In genomic region chr10:95533382-95533781, GRCm38 (mm10) we compare ENCODE assay signal across 22 mouse cellular contexts. TPM values are rescaled to one million over a fixed set of nuclear protein-coding genes. Genes with fewer than 3 reads are reported as not detected.
DNase-seq lines count a peak whose midpoint lies in the region; ATAC-seq and TF ChIP-seq lines count a peak whose summit lies in the region.
"Had no signal": no experiment of that assay in that cellular context is flagged by ENCODE, and none has a peak within 500 bp of the region (broad histone marks: within the 10 kb centered on the region; RNA-seq: fewer than 3 reads in every experiment).

No protein-coding gene starts in this region.

- TF ChIP-seq CTCF in liver, adult 2 months (IDR thresholded peaks at IDR 0.05; ENCODE audit: low read depth, low read length), result no peak

- no peaks in the 10 kb centered on the region for H3K27me3 ChIP-seq in hindbrain, embryonic 16.5 days (replicated peaks; ENCODE audit: control insufficient read depth, insufficient read depth, low read length)
- no peaks in the 10 kb centered on the region for H3K27me3 ChIP-seq in hindbrain, embryonic 11.5 days (ENCODE audit: control insufficient read depth, insufficient read depth, low read length)
- H3K27me3 ChIP-seq in liver, adult 2 months (ENCODE audit: control insufficient read depth, insufficient read depth, low read length), result no peaks in the 10 kb centered on the region
- H3K27me3 ChIP-seq: CH12.LX; forebrain, embryonic 12.5 days; hindbrain, embryonic 12.5 days; intestine, embryonic 15.5 days; limb, embryonic 13.5 days; megakaryocyte, embryonic 14.5 days; midbrain, embryonic 15.5 days had no signal

- WGBS in hindbrain, embryonic 16.5 days, result 77% methylated on average over 7 of the region's 7 CpGs
- 95% methylated on average over 7 of the region's 7 CpGs for WGBS in hindbrain, embryonic 11.5 days
- 32% methylated on average over 7 of the region's 7 CpGs for WGBS in liver, adult 2 months

- H3K4me3 ChIP-seq in hindbrain, embryonic 16.5 days (ENCODE audit: low read length), result no peak overlapping the region
- no peak overlapping the region for H3K4me3 ChIP-seq in hindbrain, embryonic 11.5 days (ENCODE audit: low read depth, low read length)
- no peak overlapping the region for H3K4me3 ChIP-seq in liver, adult 2 months (ENCODE audit: insufficient read depth, low read depth, low read length)
- H3K4me3 ChIP-seq: forebrain, embryonic 12.5 days; hindbrain, embryonic 12.5 days; intestine, embryonic 15.5 days; limb, embryonic 13.5 days; megakaryocyte, embryonic 14.5 days; midbrain, embryonic 15.5 days had no signal

- H3K36me3 ChIP-seq in hindbrain, embryonic 16.5 days (ENCODE audit: control insufficient read depth, insufficient read depth, low read length), result no peaks in the 10 kb centered on the region
- no peaks in the 10 kb centered on the region for H3K36me3 ChIP-seq in hindbrain, embryonic 11.5 days (ENCODE audit: control insufficient read depth, insufficient read depth, low read length)
- no peaks in the 10 kb centered on the region for H3K36me3 ChIP-seq in liver, adult 2 months (ENCODE audit: control insufficient read depth, insufficient read depth, low read length)
- H3K36me3 ChIP-seq: forebrain, embryonic 12.5 days; hindbrain, embryonic 12.5 days; intestine, embryonic 15.5 days; limb, embryonic 13.5 days; midbrain, embryonic 15.5 days had no signal

- 0 out of 2 replicates have a peak, but pooled peaks have one; percentile 24 for ATAC-seq in hindbrain, embryonic 16.5 days
- no peak for ATAC-seq in hindbrain, embryonic 11.5 days (ENCODE audit: low FRiP score)
- ATAC-seq: intestine, embryonic 15.5 days; liver, postnatal 0 days; midbrain, embryonic 15.5 days had no signal

- H3K79me2 ChIP-seq in liver, adult 2 months (ENCODE audit: control insufficient read depth, insufficient read depth, low read length), result peaks cover 37% of the 10 kb centered on the region

- no peak for TF ChIP-seq POLR2A in liver, adult 2 months (IDR thresholded peaks at IDR 0.05; ENCODE audit: extremely low read depth, insufficient read depth, low read length)

- H3K9me3 ChIP-seq in hindbrain, embryonic 16.5 days (ENCODE audit: control insufficient read depth, low read length), result no peaks in the 10 kb centered on the region
- no peaks in the 10 kb centered on the region for H3K9me3 ChIP-seq in hindbrain, embryonic 11.5 days (ENCODE audit: control insufficient read depth, low read length)
- H3K9me3 ChIP-seq: forebrain, embryonic 12.5 days; hindbrain, embryonic 12.5 days; intestine, embryonic 15.5 days; limb, embryonic 13.5 days; megakaryocyte, embryonic 14.5 days; midbrain, embryonic 15.5 days had no signal

- peak; percentile 56 for DNase-seq in adrenal gland, adult 2 months
- DNase-seq in adrenal gland, postnatal 4 days (ENCODE audit: low spot score in 2 of 2), result no peak
- DNase-seq in hindbrain, embryonic 11.5 days (ENCODE audit: low spot score), result no peak
- peak; percentile 41 for DNase-seq in liver, adult 2 months (ENCODE audit: extremely low read depth, low read depth, low spot score)
- DNase-seq in liver, result no peak
- no peak for DNase-seq in frontal cortex, postnatal 25 days (ENCODE audit: low spot score in 2 of 2)
- DNase-seq in layer of hippocampus, adult 8-10 months (ENCODE audit: low spot score in 2 of 2), result no peak
- DNase-seq: cerebellum, adult 11-12 months; layer of hippocampus, adult 9-11 months; liver, postnatal 0 days; lung, postnatal 14 days; retina, postnatal 1 day; right cerebral cortex, postnatal 4 days; thymus, postnatal 36 days had no signal

- H3K9ac ChIP-seq in hindbrain, embryonic 16.5 days (ENCODE audit: low read depth, low read length), result no peak overlapping the region
- no peak overlapping the region for H3K9ac ChIP-seq in hindbrain, embryonic 11.5 days (ENCODE audit: low read depth, low read length)
- no peak overlapping the region for H3K9ac ChIP-seq in liver, adult 2 months (ENCODE audit: low read depth, low read length)
- H3K9ac ChIP-seq: forebrain, embryonic 12.5 days; hindbrain, embryonic 12.5 days; intestine, embryonic 15.5 days; limb, embryonic 13.5 days; liver, postnatal 0 days; midbrain, embryonic 15.5 days had no signal

- peaks cover 5% of the 10 kb centered on the region; the same call in 1 of the 2 replicates for H3K4me1 ChIP-seq in hindbrain, embryonic 16.5 days (ENCODE audit: control insufficient read depth, insufficient read depth, low read depth, low read length)
- no peaks in the 10 kb centered on the region for H3K4me1 ChIP-seq in hindbrain, embryonic 11.5 days (replicated peaks; ENCODE audit: control insufficient read depth, insufficient read depth, low read length)
- peaks cover 17% of the 10 kb centered on the region for H3K4me1 ChIP-seq in liver, adult 2 months (ENCODE audit: control insufficient read depth, insufficient read depth, low read length)

- no peak overlapping the region for H3K27ac ChIP-seq in hindbrain, embryonic 16.5 days (ENCODE audit: low read depth, low read length)
- H3K27ac ChIP-seq in hindbrain, embryonic 11.5 days (ENCODE audit: low read depth, low read length), result no peak overlapping the region
- no peak overlapping the region for H3K27ac ChIP-seq in liver, adult 2 months (replicated peaks; ENCODE audit: insufficient read depth, low read depth, low read length)
- H3K27ac ChIP-seq: forebrain, embryonic 12.5 days; hindbrain, embryonic 12.5 days; intestine, embryonic 15.5 days; limb, embryonic 13.5 days; midbrain, embryonic 15.5 days had no signal

- no peak overlapping the region for H3K4me2 ChIP-seq in hindbrain, embryonic 16.5 days (ENCODE audit: low read length)
- H3K4me2 ChIP-seq in hindbrain, embryonic 11.5 days (replicated peaks; ENCODE audit: low read depth, low read length), result no peak overlapping the region
- H3K4me2 ChIP-seq: forebrain, embryonic 12.5 days; hindbrain, embryonic 12.5 days; intestine, embryonic 15.5 days; limb, embryonic 13.5 days; midbrain, embryonic 15.5 days had no signal

RNA-seq across cellular contexts. Expression of gene Ube2n, which starts 18.4 kb away (rescaled TPM):
- total RNA-seq in adrenal gland, adult 2 months (2021), result 100 to 1,000 TPM; 140 to 156 TPM
- 8.6 and 10.2 TPM in 2 replicates for polyA plus RNA-seq in adrenal gland, adult 2 months (2012; rRNA removed)
- 100 to 1,000 TPM; 135 to 136 TPM for total RNA-seq in adrenal gland, postnatal 4 days (2021)
- 387 and 395 TPM in 2 replicates for polyA plus RNA-seq in hindbrain, embryonic 16.5 days (2015; fragmentation: Nextera tagmentation; extraction: Ambion mirVana)
- polyA plus RNA-seq in hindbrain, embryonic 11.5 days (2014; fragmentation: Nextera tagmentation; extraction: Ambion mirVana), result 471 and 495 TPM in 2 replicates
- 29.6 and 34.1 TPM in 2 replicates for total RNA-seq in liver, adult 2 months (2014; rRNA removed)
- 19.1 and 19.2 TPM in 2 replicates for polyA plus RNA-seq in liver, adult 2 months (2012; rRNA removed)
- 100 to 1,000 TPM; 176 to 226 (median 205) TPM for total RNA-seq in layer of hippocampus, adult 8-10 months (2022)

RNA-seq across cellular contexts. Expression of gene Nudt4, which starts 30.6 kb away (rescaled TPM):
- total RNA-seq in adrenal gland, adult 2 months (2021), result 100 to 1,000 TPM; 136 to 159 TPM
- 67.5 and 106 TPM in 2 replicates for polyA plus RNA-seq in adrenal gland, adult 2 months (2012; rRNA removed)
- 100 to 1,000 TPM; 126 to 147 TPM for total RNA-seq in adrenal gland, postnatal 4 days (2021)
- polyA plus RNA-seq in hindbrain, embryonic 16.5 days (2015; fragmentation: Nextera tagmentation; extraction: Ambion mirVana), result 60.7 and 67.8 TPM in 2 replicates
- polyA plus RNA-seq in hindbrain, embryonic 11.5 days (2014; fragmentation: Nextera tagmentation; extraction: Ambion mirVana), result 120 and 133 TPM in 2 replicates
- 88.2 and 91.5 TPM in 2 replicates for total RNA-seq in liver, adult 2 months (2014; rRNA removed)
- 36.7 and 37.2 TPM in 2 replicates for polyA plus RNA-seq in liver, adult 2 months (2012; rRNA removed)
- total RNA-seq in layer of hippocampus, adult 8-10 months (2022), result 10 to 100 TPM; 72.5 to 74.3 (median 73.6) TPM

RNA-seq across cellular contexts. Expression of gene Mrpl42, which starts 31.6 kb away (rescaled TPM):
- 100 to 1,000 TPM; 127 to 143 TPM for total RNA-seq in adrenal gland, adult 2 months (2021)
- polyA plus RNA-seq in adrenal gland, adult 2 months (2012; rRNA removed), result 21.1 and 27.6 TPM in 2 replicates
- total RNA-seq in adrenal gland, postnatal 4 days (2021), result 100 to 1,000 TPM in 1 of 2 experiments, 10 to 100 TPM in 1; 99.7 to 102 TPM
- polyA plus RNA-seq in hindbrain, embryonic 16.5 days (2015; fragmentation: Nextera tagmentation; extraction: Ambion mirVana), result 260 and 270 TPM in 2 replicates
- 297 and 300 TPM in 2 replicates for polyA plus RNA-seq in hindbrain, embryonic 11.5 days (2014; fragmentation: Nextera tagmentation; extraction: Ambion mirVana)
- 84.1 and 98.5 TPM in 2 replicates for total RNA-seq in liver, adult 2 months (2014; rRNA removed)
- polyA plus RNA-seq in liver, adult 2 months (2012; rRNA removed), result 73.1 and 78.5 TPM in 2 replicates
- 10 to 100 TPM; 66.9 to 73.8 (median 71.5) TPM for total RNA-seq in layer of hippocampus, adult 8-10 months (2022)

Comparison
In these comparisons a context has a peak if more than half of its experiments do, and no peak if none do; other contexts are left out.
1. DNase-seq: peak in adrenal gland, adult 2 months (single experiment) and liver, adult 2 months (single experiment); none in adrenal gland, postnatal 4 days (0 of 2), hindbrain, embryonic 11.5 days (single experiment), liver (single experiment), frontal cortex, postnatal 25 days (0 of 2) and layer of hippocampus, adult 8-10 months (0 of 2).